Mouse (Mus musculus): Measurements from ENCODE around the gene Tmem19. TPM values are rescaled to one million over a fixed set of nuclear protein-coding genes. Genes with fewer than 3 reads are reported as not detected.
"Not testable (repeated sequence)": the region's sequence is repeated elsewhere in the genome, so short reads cannot be mapped to it uniquely, and the experiment has no call there.

Tmem19 gene
- polyA plus RNA-seq, 1 experiment from 2014 or later: 35.2 TPM

DNA sequence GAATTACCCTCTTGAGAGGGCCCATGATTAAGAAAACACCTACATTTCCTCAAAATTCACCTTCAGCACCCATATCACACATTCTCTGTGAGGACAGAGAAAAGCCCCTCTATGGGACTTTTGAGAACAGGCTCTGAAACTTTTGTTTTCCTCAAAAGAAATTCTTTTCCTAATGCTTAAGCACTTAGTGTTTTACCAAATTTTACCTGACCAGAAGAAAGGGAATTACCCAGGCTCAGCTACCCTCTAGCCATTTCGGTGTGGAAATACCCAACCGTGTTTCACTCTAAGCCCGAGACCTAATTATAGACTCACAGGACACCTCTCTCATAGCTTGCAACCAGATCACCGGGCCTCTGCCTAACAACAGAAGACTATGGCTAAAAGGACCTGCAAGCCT lies 29.3 kb downstream of the Tmem19 start:
- H3K4me3 ChIP-seq (ENCODE audit: low read length): no peak overlapping the region
- ATAC-seq: no peak

DNA sequence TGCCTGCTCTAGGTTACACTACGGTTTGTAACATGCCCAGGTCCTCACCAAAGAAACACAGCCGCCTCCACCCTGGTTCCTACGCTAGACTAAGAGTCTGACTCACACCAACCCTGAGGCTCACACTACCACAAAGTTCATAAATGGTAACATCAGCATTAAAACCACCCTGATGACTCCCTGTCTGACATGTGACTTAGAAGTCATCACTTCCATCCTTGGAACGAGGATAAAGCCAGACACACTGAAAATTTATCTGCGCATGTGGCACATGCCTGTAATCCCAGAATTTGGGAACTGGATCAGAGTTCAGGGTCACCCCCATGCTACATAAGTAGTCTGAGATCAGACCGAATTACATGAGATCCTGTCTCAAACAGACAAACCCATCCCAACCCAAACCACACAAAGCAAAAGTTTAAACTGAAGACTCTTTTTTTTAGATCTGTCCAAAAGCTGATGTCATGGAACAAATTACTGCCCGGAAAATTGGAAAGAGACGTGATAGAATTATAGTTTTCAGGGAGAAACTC lies 29.8 kb downstream of the Tmem19 start:
- Histone ChIP-seq H3K4me3 (ENCODE audit: low read length) (no peak overlapping the region), H3K4me2 (ENCODE audit: low read depth, low read length) (no peak overlapping the region), H3K27ac (ENCODE audit: low read length) (no peak overlapping the region), H3K9me3 (ENCODE audit: control insufficient read depth, low read length) (no peaks in the 10 kb centered on the region), H3K36me3 (ENCODE audit: control insufficient read depth, insufficient read depth, low read length) (no peaks in the 10 kb centered on the region), H3K4me1 (ENCODE audit: control insufficient read depth, insufficient read depth, low read length) (no peaks in the 10 kb centered on the region), H3K9ac (ENCODE audit: low read depth, low read length) (no peak overlapping the region), H3K27me3 (replicated peaks; ENCODE audit: control insufficient read depth, insufficient read depth, low read length) (no peaks in the 10 kb centered on the region)
- no peak for ATAC-seq
- 88% methylated on average over 8 of the region's 8 CpGs for WGBS

More for the DNA sequence above, 29.3 kb downstream of the Tmem19 start:
- H3K36me3 ChIP-seq (ENCODE audit: control insufficient read depth, insufficient read depth, low read length): no peaks in the 10 kb centered on the region
- no peaks in the 10 kb centered on the region for H3K9me3 ChIP-seq (ENCODE audit: control insufficient read depth, low read length)
- WGBS: 90% methylated on average over 4 of the region's 4 CpGs
- H3K4me2 ChIP-seq (ENCODE audit: low read depth, low read length): no peak overlapping the region
- H3K9ac ChIP-seq (ENCODE audit: low read depth, low read length): no peak overlapping the region
- no peaks in the 10 kb centered on the region for H3K27me3 ChIP-seq (replicated peaks; ENCODE audit: control insufficient read depth, insufficient read depth, low read length)
- no peak overlapping the region for H3K27ac ChIP-seq (ENCODE audit: low read length)
- H3K4me1 ChIP-seq (ENCODE audit: control insufficient read depth, insufficient read depth, low read length): no peaks in the 10 kb centered on the region

DNA sequence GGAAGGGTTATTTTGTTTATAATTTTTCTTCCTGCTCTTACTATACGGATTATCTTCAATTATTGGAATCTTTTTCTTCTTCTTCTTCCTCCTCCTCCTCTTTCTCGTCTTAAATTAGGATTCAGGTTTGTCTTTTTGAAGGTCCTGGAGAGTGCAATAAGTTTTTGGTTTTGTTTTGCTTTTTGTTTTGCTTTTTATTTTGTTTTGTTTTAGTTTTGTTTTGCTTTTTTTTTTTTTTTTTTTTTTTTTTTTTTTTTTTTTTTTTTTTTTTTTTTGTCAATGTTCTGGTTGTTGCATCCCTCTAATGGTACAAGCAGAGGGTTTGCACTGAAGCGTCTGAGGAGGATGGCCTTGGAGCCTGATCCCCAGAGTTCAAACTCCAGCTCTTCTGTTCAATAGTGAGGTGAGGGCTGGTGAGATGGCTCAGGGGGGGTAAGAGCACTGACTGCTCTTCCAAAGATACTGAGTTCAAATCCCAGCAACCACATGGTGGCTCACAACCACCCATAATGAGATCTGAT lies 33.2 kb downstream of the Tmem19 start:
- ATAC-seq: no peak
- Histone ChIP-seq H3K9ac (ENCODE audit: low read depth, low read length) (no peak overlapping the region), H3K4me3 (ENCODE audit: low read length) (no peak overlapping the region)

DNA sequence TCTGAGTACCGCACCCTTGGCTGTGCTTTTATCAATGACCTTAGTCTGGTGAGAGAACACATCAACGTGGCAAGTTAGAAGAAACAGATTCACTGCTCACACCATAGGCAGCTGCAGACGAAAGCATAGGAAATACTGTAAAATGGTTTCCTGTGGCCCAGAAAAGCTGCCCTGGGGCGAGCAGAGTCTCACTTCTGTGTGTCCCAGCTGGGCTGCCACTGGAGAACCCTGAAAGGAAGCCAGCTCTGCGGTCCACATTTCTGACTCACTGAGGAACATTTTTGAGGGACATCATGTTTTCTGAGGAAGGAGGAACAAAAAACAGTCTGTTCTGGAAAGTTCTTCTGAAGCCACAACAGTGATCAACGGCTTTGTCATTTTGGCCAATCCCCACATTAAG lies 33.8 kb downstream of the Tmem19 start:
- H3K4me3 ChIP-seq (ENCODE audit: low read length): no peak overlapping the region
- H3K27ac ChIP-seq (ENCODE audit: low read length): no peak overlapping the region
- no peaks in the 10 kb centered on the region for H3K4me1 ChIP-seq (ENCODE audit: control insufficient read depth, insufficient read depth, low read length)
- H3K36me3 ChIP-seq (ENCODE audit: control insufficient read depth, insufficient read depth, low read length): no peaks in the 10 kb centered on the region
- no peak overlapping the region for H3K9ac ChIP-seq (ENCODE audit: low read depth, low read length)
- WGBS: 70% methylated on average over 6 of the region's 6 CpGs
- no peak for ATAC-seq
- no peak overlapping the region for H3K4me2 ChIP-seq (ENCODE audit: low read depth, low read length)
- no peaks in the 10 kb centered on the region for H3K27me3 ChIP-seq (replicated peaks; ENCODE audit: control insufficient read depth, insufficient read depth, low read length)
- H3K9me3 ChIP-seq (ENCODE audit: control insufficient read depth, low read length): no peaks in the 10 kb centered on the region

More for the DNA sequence above, 33.2 kb downstream of the Tmem19 start:
- H3K27me3 ChIP-seq (replicated peaks; ENCODE audit: control insufficient read depth, insufficient read depth, low read length): no peaks in the 10 kb centered on the region
- WGBS: 83% methylated on average over 3 of the region's 3 CpGs
- H3K36me3 ChIP-seq (ENCODE audit: control insufficient read depth, insufficient read depth, low read length): no peaks in the 10 kb centered on the region
- H3K4me2 ChIP-seq (ENCODE audit: low read depth, low read length): no peak overlapping the region
- no peaks in the 10 kb centered on the region for H3K4me1 ChIP-seq (ENCODE audit: control insufficient read depth, insufficient read depth, low read length)
- H3K27ac ChIP-seq (ENCODE audit: low read length): no peak overlapping the region
- no peaks in the 10 kb centered on the region for H3K9me3 ChIP-seq (ENCODE audit: control insufficient read depth, low read length)

DNA sequence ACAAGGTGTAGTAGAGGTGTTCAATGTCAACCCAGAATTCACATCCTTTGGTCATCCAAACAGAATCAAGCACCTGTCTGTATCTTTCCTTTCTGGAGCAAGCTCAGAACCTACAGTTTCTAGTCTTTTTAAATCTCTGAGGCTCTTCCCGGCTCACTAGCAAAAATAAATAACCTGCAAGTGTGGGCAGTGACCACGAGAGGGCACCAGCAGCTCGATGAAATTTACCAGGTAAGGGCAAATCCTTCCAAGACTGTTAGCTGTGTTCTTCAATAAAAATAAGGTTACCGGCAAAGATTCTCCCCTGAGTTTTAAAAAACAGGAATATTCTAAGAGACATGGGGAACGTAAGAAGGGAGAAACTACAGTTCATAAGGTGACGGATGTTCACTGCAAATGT lies 39.0 kb downstream of the Tmem19 start:
- Histone ChIP-seq H3K9ac (ENCODE audit: low read depth, low read length) (no peak overlapping the region), H3K9me3 (ENCODE audit: control insufficient read depth, low read length) (no peaks in the 10 kb centered on the region), H3K4me3 (ENCODE audit: low read length) (no peak overlapping the region), H3K4me2 (ENCODE audit: low read depth, low read length) (no peak overlapping the region), H3K27ac (ENCODE audit: low read length) (no peak overlapping the region), H3K27me3 (replicated peaks; ENCODE audit: control insufficient read depth, insufficient read depth, low read length) (no peaks in the 10 kb centered on the region), H3K36me3 (ENCODE audit: control insufficient read depth, insufficient read depth, low read length) (no peaks in the 10 kb centered on the region), H3K4me1 (ENCODE audit: control insufficient read depth, insufficient read depth, low read length) (no peaks in the 10 kb centered on the region)
- no peak for ATAC-seq
- 9% methylated on average over 6 of the region's 6 CpGs for WGBS

DNA sequence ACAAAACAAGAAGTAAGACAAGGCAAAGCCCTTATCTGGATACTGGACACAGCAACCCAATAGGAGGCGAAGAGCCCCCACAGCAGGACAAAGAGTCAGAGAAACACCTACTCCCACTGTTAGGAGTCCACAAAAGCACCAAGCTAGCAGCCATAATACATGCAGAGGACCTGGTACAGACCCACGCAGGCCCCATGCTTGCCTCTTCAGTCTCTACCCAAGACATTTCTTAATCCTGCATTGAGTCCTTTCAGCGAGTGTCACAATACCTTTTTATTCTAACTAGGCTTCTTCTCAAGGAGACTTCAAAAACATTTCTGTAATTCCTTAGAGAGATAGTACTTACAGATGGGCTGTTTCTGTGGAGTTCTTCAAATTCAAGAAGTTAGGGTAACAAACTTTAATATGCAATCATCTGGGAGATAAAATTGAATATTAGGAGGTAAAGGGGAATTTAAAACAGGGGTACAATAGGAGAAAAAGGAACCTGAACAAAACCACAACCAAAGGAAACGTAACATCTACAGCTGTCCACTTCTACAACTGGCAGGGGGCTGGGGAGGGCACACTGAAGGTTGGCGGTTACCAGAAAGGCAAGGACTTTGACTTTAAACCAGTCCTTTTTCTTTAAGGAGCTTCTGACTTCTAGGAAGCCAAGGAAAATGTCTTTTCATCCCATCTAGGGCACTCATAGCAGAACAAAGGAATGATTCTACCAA lies 40.8 kb downstream of the Tmem19 start:
- no peak overlapping the region for H3K4me3 ChIP-seq (ENCODE audit: low read length)
- no peak overlapping the region for H3K27ac ChIP-seq (ENCODE audit: low read length)
- 0 out of 2 replicates have a peak, but pooled peaks cover under 1% of the 10 kb centered on the region for H3K4me1 ChIP-seq (ENCODE audit: control insufficient read depth, insufficient read depth, low read length)
- H3K36me3 ChIP-seq (ENCODE audit: control insufficient read depth, insufficient read depth, low read length): no peaks in the 10 kb centered on the region
- 83% methylated on average over 5 of the region's 5 CpGs for WGBS
- ATAC-seq: no peak
- H3K9me3 ChIP-seq (ENCODE audit: control insufficient read depth, low read length): no peaks in the 10 kb centered on the region
- no peak overlapping the region for H3K9ac ChIP-seq (ENCODE audit: low read depth, low read length)
- no peak overlapping the region for H3K4me2 ChIP-seq (ENCODE audit: low read depth, low read length)
- no peaks in the 10 kb centered on the region for H3K27me3 ChIP-seq (replicated peaks; ENCODE audit: control insufficient read depth, insufficient read depth, low read length)

DNA sequence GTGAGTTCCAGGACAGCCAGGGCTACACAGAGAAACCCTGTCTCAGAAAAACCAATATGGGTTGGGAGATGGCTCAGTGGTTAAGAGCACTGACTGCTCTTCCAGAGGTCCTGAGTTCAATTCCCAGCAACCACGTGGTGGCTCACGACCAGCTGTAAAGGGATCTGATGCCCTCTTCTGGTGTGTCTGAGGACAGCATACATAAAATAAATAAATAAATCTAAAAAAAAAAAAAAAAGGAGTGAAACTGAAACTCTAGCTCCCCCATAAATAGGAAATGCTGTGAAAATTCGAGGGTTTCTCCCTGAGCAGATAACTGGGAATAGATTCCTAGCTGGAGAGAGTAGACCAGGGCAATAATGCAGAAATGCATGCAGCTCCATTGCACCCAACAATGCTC lies 43.9 kb downstream of the Tmem19 start:
- not testable (repeated sequence) for H3K9me3 ChIP-seq (ENCODE audit: control insufficient read depth, low read length); H3K27ac ChIP-seq (ENCODE audit: low read length); ATAC-seq; H3K27me3 ChIP-seq (replicated peaks; ENCODE audit: control insufficient read depth, insufficient read depth, low read length); H3K36me3 ChIP-seq (ENCODE audit: control insufficient read depth, insufficient read depth, low read length); H3K4me3 ChIP-seq (ENCODE audit: low read length); H3K4me2 ChIP-seq (ENCODE audit: low read depth, low read length); H3K9ac ChIP-seq (ENCODE audit: low read depth, low read length); H3K4me1 ChIP-seq (ENCODE audit: control insufficient read depth, insufficient read depth, low read length)
- 70% methylated on average over 3 of the region's 3 CpGs for WGBS

DNA sequence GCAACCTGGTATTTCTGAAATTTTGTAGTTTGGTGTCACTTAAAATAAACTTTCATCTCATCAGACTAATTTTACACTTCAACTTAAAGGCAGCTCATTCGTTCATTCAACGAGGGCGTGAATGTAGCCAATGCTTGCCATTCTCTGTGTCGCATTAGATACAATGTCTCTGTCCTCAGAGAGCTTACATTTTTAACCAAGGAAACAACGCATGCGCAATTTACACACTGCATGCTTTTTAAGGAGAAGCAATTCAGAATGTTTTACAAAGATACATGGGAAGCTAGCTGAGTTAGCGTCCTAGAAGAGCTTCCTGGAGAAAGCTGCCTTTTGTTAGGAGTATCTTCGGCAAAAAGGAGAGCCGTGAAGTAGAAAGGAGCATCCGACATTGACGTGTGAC lies 46.0 kb downstream of the Tmem19 start:
- Histone ChIP-seq H3K4me3 (ENCODE audit: low read length) (peak overlapping the region; percentile 95), H3K4me2 (ENCODE audit: low read depth, low read length) (peak overlapping the region; percentile 83), H3K36me3 (ENCODE audit: control insufficient read depth, insufficient read depth, low read length) (no peaks in the 10 kb centered on the region), H3K27ac (ENCODE audit: low read length) (peak overlapping the region; percentile 96; the same call in 1 of the 2 replicates), H3K9ac (ENCODE audit: low read depth, low read length) (no peak overlapping the region), H3K27me3 (replicated peaks; ENCODE audit: control insufficient read depth, insufficient read depth, low read length) (no peaks in the 10 kb centered on the region), H3K4me1 (ENCODE audit: control insufficient read depth, insufficient read depth, low read length) (peaks cover 21% of the 10 kb centered on the region), H3K9me3 (ENCODE audit: control insufficient read depth, low read length) (no peaks in the 10 kb centered on the region)
- WGBS: 67% methylated on average over 11 of the region's 11 CpGs
- ATAC-seq: no peak

DNA sequence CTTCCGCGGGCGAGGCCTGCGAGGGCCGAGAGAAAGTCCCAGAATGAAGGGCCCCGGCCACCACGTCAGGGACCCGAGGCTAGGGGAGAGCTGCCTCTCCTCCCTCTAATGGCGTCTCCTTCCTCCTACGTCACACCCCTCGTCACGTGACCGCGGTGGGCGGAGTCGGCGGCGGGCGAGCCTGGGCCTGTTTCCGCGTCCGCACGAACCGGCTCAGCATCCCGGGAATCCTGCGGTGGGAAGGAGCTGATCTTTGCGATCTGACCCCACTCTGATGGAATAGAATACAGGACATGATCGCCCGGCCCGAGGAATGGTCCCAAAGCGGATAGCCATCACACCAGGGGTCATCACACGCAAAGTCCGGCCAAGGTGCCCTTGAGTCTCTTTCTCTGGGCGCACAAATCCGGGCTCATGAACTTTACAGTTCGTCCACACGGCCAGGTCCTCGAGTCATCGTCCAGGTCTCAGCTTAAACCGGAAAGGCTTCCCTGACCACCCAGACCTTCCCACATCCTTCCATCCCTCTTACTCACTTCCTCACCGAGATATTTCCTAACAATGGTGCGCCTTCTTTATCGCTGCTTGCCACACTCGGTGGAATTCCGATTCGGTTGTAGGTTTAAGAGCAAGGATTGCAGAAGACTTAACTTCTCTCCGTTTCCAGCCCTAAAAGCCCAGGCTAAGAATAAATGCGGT lies 46.7 kb downstream of the Tmem19 start, which contains the start of gene Rab21:
Gene Rab21, minus strand, starts transcription at position 122 of the 699 bp plus-strand sequence.
- Histone ChIP-seq H3K9ac (ENCODE audit: low read depth, low read length) (peak within 1 kb of the TSS; percentile 98), H3K9me3 (ENCODE audit: control insufficient read depth, low read length) (no peaks in the 10 kb centered on the region), H3K4me2 (ENCODE audit: low read depth, low read length) (peak within 1 kb of the TSS; percentile 83), H3K36me3 (ENCODE audit: control insufficient read depth, insufficient read depth, low read length) (no peaks in the 10 kb centered on the region), H3K4me3 (ENCODE audit: low read length) (peak within 1 kb of the TSS; percentile 95), H3K4me1 (ENCODE audit: control insufficient read depth, insufficient read depth, low read length) (peaks cover 24% of the 10 kb centered on the region), H3K27ac (ENCODE audit: low read length) (peak within 1 kb of the TSS; percentile 96), H3K27me3 (replicated peaks; ENCODE audit: control insufficient read depth, insufficient read depth, low read length) (no peaks in the 10 kb centered on the region)
- ATAC-seq: peak; percentile 87
- under 1% methylated on average over 45 of the region's 48 CpGs for WGBS

Measured in intestine, embryonic 16.5 days (tissue).